In the genomic region with DNA sequence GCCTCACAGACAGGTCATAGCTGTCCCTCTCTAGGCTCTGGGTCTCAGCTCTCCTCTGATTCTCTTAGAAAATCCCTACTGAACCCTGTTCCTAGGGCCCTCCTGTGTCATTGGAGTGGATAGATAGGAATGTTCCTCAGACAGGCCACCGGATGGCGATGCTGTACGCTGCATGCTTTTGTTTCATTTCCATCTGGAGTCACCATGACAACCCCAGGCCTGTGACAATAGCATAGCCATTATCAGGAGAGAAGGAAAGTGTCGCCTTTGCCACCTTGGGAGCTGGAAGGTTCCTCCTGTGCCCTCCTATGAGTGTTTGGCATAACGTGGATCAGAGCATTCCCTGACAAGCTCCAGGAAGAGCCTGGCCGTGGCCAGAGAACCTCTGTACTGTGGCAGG, we compare ENCODE assay signal across 9 mouse cellular contexts.
DNase-seq lines count a peak whose midpoint lies in the region; ATAC-seq and TF ChIP-seq lines count a peak whose summit lies in the region.
"Had no signal": no experiment of that assay in that cellular context is flagged by ENCODE, and none has a peak within 500 bp of the region (broad histone marks: within the 10 kb centered on the region; RNA-seq: fewer than 3 reads in every experiment).

No protein-coding gene starts in this region.

- H3K27me3 ChIP-seq in heart, postnatal 0 days (ENCODE audit: control insufficient read depth, insufficient read depth, low read length) = no peaks in the 10 kb centered on the region
- H3K27me3 ChIP-seq in lung, postnatal 0 days (replicated peaks; ENCODE audit: insufficient read depth, low read length) = no peaks in the 10 kb centered on the region
- no peaks in the 10 kb centered on the region for H3K27me3 ChIP-seq in hindbrain, postnatal 0 days (ENCODE audit: insufficient read depth, low read length)
- H3K27me3 ChIP-seq: hindbrain, embryonic 15.5 days; neural tube, embryonic 12.5 days had no signal

- no peak overlapping the region for H3K27ac ChIP-seq in heart, postnatal 0 days (ENCODE audit: low read depth)
- H3K27ac ChIP-seq in lung, postnatal 0 days (ENCODE audit: low read length) = no peak overlapping the region
- H3K27ac ChIP-seq in hindbrain, postnatal 0 days = no peak overlapping the region
- H3K27ac ChIP-seq: hindbrain, embryonic 15.5 days; neural tube, embryonic 12.5 days had no signal

- H3K4me1 ChIP-seq in heart, postnatal 0 days (ENCODE audit: control insufficient read depth, insufficient read depth) = no peaks in the 10 kb centered on the region
- H3K4me1 ChIP-seq in lung, postnatal 0 days (ENCODE audit: insufficient read depth, low read depth, low read length) = no peaks in the 10 kb centered on the region
- peaks cover 11% of the 10 kb centered on the region; the same call in 1 of the 2 replicates for H3K4me1 ChIP-seq in hindbrain, postnatal 0 days (ENCODE audit: insufficient read depth, low read length)

- no peak overlapping the region for H3K4me3 ChIP-seq in heart, postnatal 0 days (ENCODE audit: low read depth, low read length)
- no peak overlapping the region for H3K4me3 ChIP-seq in lung, postnatal 0 days (ENCODE audit: low read depth, low read length)
- H3K4me3 ChIP-seq in hindbrain, postnatal 0 days (ENCODE audit: low read length) = no peak overlapping the region
- H3K4me3 ChIP-seq: hindbrain, embryonic 15.5 days; neural tube, embryonic 12.5 days had no signal

- no peaks in the 10 kb centered on the region for H3K9me3 ChIP-seq in heart, postnatal 0 days (replicated peaks; ENCODE audit: control insufficient read depth, low read length)
- no peaks in the 10 kb centered on the region; the same call in 1 of the 2 replicates for H3K9me3 ChIP-seq in lung, postnatal 0 days (ENCODE audit: low read length)
- no peaks in the 10 kb centered on the region for H3K9me3 ChIP-seq in hindbrain, postnatal 0 days (ENCODE audit: low read length)
- H3K9me3 ChIP-seq: hindbrain, embryonic 15.5 days; neural tube, embryonic 12.5 days had no signal

- WGBS in heart, postnatal 0 days = 83% methylated on average over 6 of the region's 6 CpGs
- WGBS in lung, postnatal 0 days = 86% methylated on average over 6 of the region's 6 CpGs
- 45% methylated on average over 6 of the region's 6 CpGs for WGBS in hindbrain, postnatal 0 days

- no peak overlapping the region for H3K9ac ChIP-seq in heart, postnatal 0 days (replicated peaks; ENCODE audit: low read depth, low read length)
- H3K9ac ChIP-seq in lung, postnatal 0 days (replicated peaks; ENCODE audit: low read depth) = no peak overlapping the region
- no peak overlapping the region for H3K9ac ChIP-seq in hindbrain, postnatal 0 days (replicated peaks; ENCODE audit: low read length)
- H3K9ac ChIP-seq: hindbrain, embryonic 15.5 days; neural tube, embryonic 12.5 days had no signal

- H3K36me3 ChIP-seq in heart, postnatal 0 days (replicated peaks; ENCODE audit: control insufficient read depth, insufficient read depth, low read length) = no peaks in the 10 kb centered on the region
- H3K36me3 ChIP-seq in lung, postnatal 0 days (ENCODE audit: insufficient read depth, low read length) = no peaks in the 10 kb centered on the region
- no peaks in the 10 kb centered on the region for H3K36me3 ChIP-seq in hindbrain, postnatal 0 days (ENCODE audit: insufficient read depth, low read length)
- H3K36me3 ChIP-seq: hindbrain, embryonic 15.5 days; neural tube, embryonic 12.5 days had no signal

- peak; percentile 24 for TF ChIP-seq CTCF in heart, postnatal 0 days (IDR thresholded peaks at IDR 0.05; ENCODE audit: low read depth)
- TF ChIP-seq CTCF in lung, postnatal 0 days (IDR thresholded peaks at IDR 0.05) = peak; percentile 31
- peak; percentile 79 for TF ChIP-seq CTCF in hindbrain, postnatal 0 days (IDR thresholded peaks at IDR 0.05; ENCODE audit: low read depth)

- TF ChIP-seq EP300 in heart, postnatal 0 days (IDR thresholded peaks at IDR 0.05; ENCODE audit: low read depth) = no peak
- TF ChIP-seq EP300 in lung, postnatal 0 days (IDR thresholded peaks at IDR 0.05) = no peak

- intact Hi-C loops in heart, postnatal 36 days (cut with DNase I) = loop anchor here (5.0 kb wide), 1 partner anchor 63 kb away; no protein-coding TSS in a partner anchor

- no peak overlapping the region for H3K4me2 ChIP-seq in heart, postnatal 0 days (ENCODE audit: low read depth, low read length)
- H3K4me2 ChIP-seq in lung, postnatal 0 days (replicated peaks; ENCODE audit: low read depth, low read length) = no peak overlapping the region
- no peak overlapping the region for H3K4me2 ChIP-seq in hindbrain, postnatal 0 days (ENCODE audit: low read depth, low read length)
- H3K4me2 ChIP-seq: hindbrain, embryonic 15.5 days; neural tube, embryonic 12.5 days had no signal

- peak; percentile 11 for DNase-seq in heart, postnatal 0 days (ENCODE audit: low spot score)
- no peak for DNase-seq in heart, postnatal 36 days
- no peak for DNase-seq in lung, postnatal 0 days (ENCODE audit: low spot score)
- DNase-seq in lung, postnatal 25 days (ENCODE audit: low spot score) = no peak
- peak; percentile 59 for DNase-seq in ZHBTc4 (ENCODE audit: low read depth, low spot score)
- DNase-seq in hindbrain, postnatal 0 days (ENCODE audit: low spot score) = peak; percentile 82
- no peak for DNase-seq in urinary bladder, postnatal 25 days (ENCODE audit: low spot score)

- no peak for ATAC-seq in heart, postnatal 0 days (ENCODE audit: insufficient read depth, low read depth)
- ATAC-seq in lung, postnatal 0 days = no peak
- ATAC-seq in hindbrain, postnatal 0 days = peak; percentile 75

Comparison
In these comparisons a context has a peak if more than half of its experiments do, and no peak if none do; other contexts are left out.
1. DNase-seq: peak in heart, postnatal 0 days (single experiment), ZHBTc4 (single experiment) and hindbrain, postnatal 0 days (single experiment); none in heart, postnatal 36 days (0 of 2), lung, postnatal 0 days (single experiment), lung, postnatal 25 days (single experiment) and urinary bladder, postnatal 25 days (single experiment).
2. CTCF ChIP-seq: peak in every context shown above with its lines; median percentile 79 in hindbrain, postnatal 0 days; 31 in lung, postnatal 0 days; 24 in heart, postnatal 0 days.